Mouse (Mus musculus): ENCODE data around the gene Zmiz1. TPM values are rescaled to one million over a fixed set of nuclear protein-coding genes. Genes with fewer than 3 reads are reported as not detected.

The Zmiz1 gene
- polyA plus RNA-seq, 1 experiment from 2014 or later: 44.3 TPM

DNA sequence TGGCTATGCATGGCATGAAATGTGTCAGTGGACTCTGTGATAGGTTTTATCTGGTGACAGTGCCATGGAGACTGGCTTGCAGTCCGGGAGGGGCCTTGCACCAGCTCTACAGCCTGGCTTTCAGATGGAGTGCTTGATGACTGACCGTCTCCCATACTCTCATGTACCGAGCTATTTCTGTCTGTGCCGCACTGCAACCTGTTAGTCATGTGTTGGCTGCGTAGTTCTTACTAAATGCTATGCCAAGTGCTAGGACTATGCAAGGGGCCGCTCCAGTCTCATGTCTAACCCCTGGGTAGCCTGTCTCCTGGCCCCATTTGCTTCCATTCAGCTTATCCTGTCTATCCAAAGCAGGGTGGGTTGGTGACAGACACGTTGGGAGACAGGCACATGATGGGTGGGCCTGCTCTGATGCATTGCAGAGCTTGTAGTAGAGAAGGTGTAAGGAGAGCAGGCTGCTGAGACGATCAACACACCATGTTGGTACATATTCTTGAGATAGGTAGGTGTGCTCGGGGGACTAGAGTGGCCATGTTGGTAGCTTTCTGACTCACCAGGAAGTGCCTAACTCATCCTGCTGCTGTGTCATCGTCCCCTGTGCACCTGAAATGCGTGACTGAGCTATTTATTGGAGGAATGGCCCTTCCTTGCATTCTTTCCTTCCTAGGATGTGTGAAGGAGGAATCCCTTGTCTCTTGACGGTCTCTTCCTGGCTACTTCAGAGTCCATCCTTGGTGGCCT lies 171.1 kb downstream of the Zmiz1 start:
- Histone ChIP-seq H3K4me3 (no peak overlapping the region), H3K4me2 (no peak overlapping the region), H3K36me3 (peaks cover 49% of the 10 kb centered on the region; the same call in 1 of the 2 replicates), H3K27me3 (no peaks in the 10 kb centered on the region), H3K9ac (no peak overlapping the region), H3K27ac (no peak overlapping the region), H3K9me3 (no peaks in the 10 kb centered on the region), H3K4me1 (peaks cover 57% of the 10 kb centered on the region)
- WGBS: 85% methylated on average over 12 of the region's 12 CpGs
- ATAC-seq (ENCODE audit: insufficient number of reproducible peaks, insufficient read depth, low FRiP score, low TSS enrichment, low read depth): no peak

DNA sequence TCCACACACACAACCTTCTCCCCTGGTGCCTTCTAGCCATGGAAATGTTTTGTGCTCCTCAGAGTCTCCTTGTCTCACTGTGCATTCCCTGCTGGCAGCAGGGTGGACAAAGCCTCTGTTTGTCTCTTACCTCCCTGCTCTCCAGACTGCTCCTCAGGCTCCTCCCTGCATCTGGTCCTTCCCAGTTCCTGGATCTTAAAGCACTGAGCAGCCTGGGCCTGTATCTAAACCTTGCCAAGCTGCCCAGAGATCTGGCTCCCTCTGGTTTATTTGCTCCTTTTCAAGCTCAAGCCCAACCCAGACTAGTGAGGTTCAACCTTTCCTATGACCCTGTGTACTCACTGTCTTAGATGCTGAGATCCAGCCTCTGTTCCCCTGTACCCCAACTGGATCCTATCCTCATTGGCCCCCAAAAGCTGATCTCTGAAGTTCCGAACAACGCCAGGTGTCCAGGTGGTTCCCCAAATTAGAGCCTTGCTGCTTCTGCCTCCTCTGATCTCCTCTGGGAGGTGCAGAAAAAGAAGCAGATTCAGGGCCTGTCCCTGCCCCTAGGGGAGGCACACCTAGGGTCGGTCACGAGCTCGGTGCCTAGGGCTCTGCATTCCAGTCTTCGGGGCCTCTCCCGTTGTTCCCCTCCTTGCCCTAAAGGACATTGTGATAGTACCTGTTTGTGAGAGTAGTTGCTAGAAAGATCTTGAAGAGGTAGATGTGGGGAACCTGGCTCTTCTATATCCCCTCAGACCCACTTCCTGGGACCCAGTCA lies 171.8 kb downstream of the Zmiz1 start:
- no peak for ATAC-seq (ENCODE audit: insufficient number of reproducible peaks, insufficient read depth, low FRiP score, low TSS enrichment, low read depth)
- 81% methylated on average over 7 of the region's 7 CpGs for WGBS
- Histone ChIP-seq H3K9me3 (no peaks in the 10 kb centered on the region), H3K36me3 (peaks cover 50% of the 10 kb centered on the region), H3K9ac (no peak overlapping the region), H3K4me1 (peaks cover 54% of the 10 kb centered on the region), H3K4me2 (no peak overlapping the region), H3K27ac (no peak overlapping the region; the same call in 1 of the 2 replicates), H3K4me3 (no peak overlapping the region), H3K27me3 (no peaks in the 10 kb centered on the region)

DNA sequence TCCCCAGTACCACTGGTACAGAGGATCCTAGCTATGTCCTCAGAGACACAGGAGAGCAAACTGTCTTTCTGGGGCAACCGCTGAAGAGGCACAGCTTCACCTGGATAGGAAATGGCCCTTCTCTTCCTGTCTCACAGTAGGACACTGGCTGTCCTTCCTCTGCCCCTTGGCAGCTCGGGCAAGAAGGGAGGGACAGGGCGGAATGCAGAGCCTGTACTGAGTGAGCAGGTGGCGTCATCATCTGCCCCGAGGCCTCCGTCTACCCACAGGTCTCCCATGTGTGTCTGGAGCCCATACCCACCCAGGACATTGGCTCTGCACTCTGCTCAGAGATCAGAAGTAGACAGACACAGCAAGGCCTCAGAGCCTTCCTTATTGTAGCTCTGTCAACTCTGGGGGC lies 172.5 kb downstream of the Zmiz1 start:
- WGBS: 84% methylated on average over 6 of the region's 6 CpGs
- Histone ChIP-seq H3K9me3 (no peaks in the 10 kb centered on the region), H3K4me1 (peaks cover 48% of the 10 kb centered on the region), H3K9ac (no peak overlapping the region), H3K27ac (no peak overlapping the region), H3K4me3 (no peak overlapping the region), H3K4me2 (no peak overlapping the region), H3K36me3 (peaks cover 53% of the 10 kb centered on the region), H3K27me3 (no peaks in the 10 kb centered on the region)
- ATAC-seq (ENCODE audit: insufficient number of reproducible peaks, insufficient read depth, low FRiP score, low TSS enrichment, low read depth): no peak

- Histone ChIP-seq H3K27me3 (no peaks in the 10 kb centered on the region), H3K4me1 (peaks cover 26% of the 10 kb centered on the region), H3K4me3 (no peak overlapping the region), H3K36me3 (peaks cover 61% of the 10 kb centered on the region), H3K4me2 (no peak overlapping the region), H3K9ac (no peak overlapping the region; the same call in 1 of the 2 replicates), H3K27ac (peak overlapping the region; percentile 28; the same call in 1 of the 2 replicates), H3K9me3 (no peaks in the 10 kb centered on the region)
- ATAC-seq (ENCODE audit: insufficient number of reproducible peaks, insufficient read depth, low FRiP score, low TSS enrichment, low read depth): no peak
- WGBS: 76% methylated on average over 14 of the region's 14 CpGs
Observed at GRCm38 (mm10) chr14:25633539-25634300, 174.7 kb downstream of the Zmiz1 start.

GRCm38 (mm10) chr14:25634328-25634727 lies 175.3 kb downstream of the Zmiz1 start:
- no peaks in the 10 kb centered on the region for H3K27me3 ChIP-seq
- 74% methylated on average over 9 of the region's 9 CpGs for WGBS
- no peak overlapping the region for H3K9ac ChIP-seq
- H3K9me3 ChIP-seq: no peaks in the 10 kb centered on the region
- H3K4me3 ChIP-seq: no peak overlapping the region
- no peak overlapping the region for H3K4me2 ChIP-seq
- peaks cover 65% of the 10 kb centered on the region for H3K36me3 ChIP-seq
- peak overlapping the region; percentile 28; the same call in 1 of the 2 replicates for H3K27ac ChIP-seq
- no peak for ATAC-seq (ENCODE audit: insufficient number of reproducible peaks, insufficient read depth, low FRiP score, low TSS enrichment, low read depth)
- H3K4me1 ChIP-seq: peaks cover 24% of the 10 kb centered on the region

DNA sequence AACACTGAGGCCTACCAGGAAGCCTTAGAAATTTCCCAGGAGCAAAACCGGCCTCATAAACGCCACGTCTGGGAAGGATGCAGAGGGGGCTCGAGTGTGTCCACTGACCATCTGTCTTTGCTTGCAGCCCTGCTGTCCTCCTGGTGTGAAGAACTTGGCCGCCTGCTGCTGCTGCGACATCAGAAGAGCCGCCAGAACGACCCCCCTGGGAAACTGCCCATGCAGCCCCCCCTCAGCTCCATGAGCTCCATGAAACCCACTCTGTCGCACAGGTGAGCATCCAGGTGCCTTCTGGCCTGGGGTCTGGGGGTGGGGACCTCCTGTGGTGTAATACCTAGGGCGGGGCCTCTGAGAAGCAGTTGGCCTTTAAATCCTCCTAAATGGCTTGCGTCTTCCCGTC lies 176.8 kb downstream of the Zmiz1 start:
- Histone ChIP-seq H3K4me3 (no peak overlapping the region), H3K27ac (no peak overlapping the region), H3K4me2 (no peak overlapping the region), H3K9me3 (no peaks in the 10 kb centered on the region), H3K36me3 (peaks cover 63% of the 10 kb centered on the region), H3K27me3 (no peaks in the 10 kb centered on the region), H3K9ac (no peak overlapping the region), H3K4me1 (peaks cover 12% of the 10 kb centered on the region; the same call in 1 of the 2 replicates)
- no peak for ATAC-seq (ENCODE audit: insufficient number of reproducible peaks, insufficient read depth, low FRiP score, low TSS enrichment, low read depth)
- 80% methylated on average over 12 of the region's 12 CpGs for WGBS

- Histone ChIP-seq H3K27me3 (no peaks in the 10 kb centered on the region), H3K4me1 (peaks cover 12% of the 10 kb centered on the region; the same call in 1 of the 2 replicates), H3K27ac (no peak overlapping the region), H3K36me3 (peaks cover 67% of the 10 kb centered on the region), H3K9ac (no peak overlapping the region), H3K4me2 (no peak overlapping the region), H3K9me3 (no peaks in the 10 kb centered on the region), H3K4me3 (no peak overlapping the region)
- ATAC-seq (ENCODE audit: insufficient number of reproducible peaks, insufficient read depth, low FRiP score, low TSS enrichment, low read depth): no peak
- 68% methylated on average over 7 of the region's 7 CpGs for WGBS
Observed at GRCm38 (mm10) chr14:25636297-25636696, 177.3 kb downstream of the Zmiz1 start.

GRCm38 (mm10) chr14:25639120-25639758 lies 180.3 kb downstream of the Zmiz1 start:
- H3K36me3 ChIP-seq: peaks cover 80% of the 10 kb centered on the region
- no peak overlapping the region for H3K4me2 ChIP-seq
- 83% methylated on average over 11 of the region's 11 CpGs for WGBS
- 0 out of 2 replicates have a peak, but pooled peaks cover 1% of the 10 kb centered on the region for H3K4me1 ChIP-seq
- no peaks in the 10 kb centered on the region for H3K27me3 ChIP-seq
- no peaks in the 10 kb centered on the region for H3K9me3 ChIP-seq
- no peak overlapping the region for H3K4me3 ChIP-seq
- ATAC-seq (ENCODE audit: insufficient number of reproducible peaks, insufficient read depth, low FRiP score, low TSS enrichment, low read depth): no peak
- no peak overlapping the region for H3K9ac ChIP-seq
- no peak overlapping the region for H3K27ac ChIP-seq

- Histone ChIP-seq H3K27ac (no peak overlapping the region), H3K27me3 (no peaks in the 10 kb centered on the region), H3K4me2 (no peak overlapping the region), H3K36me3 (peaks cover 86% of the 10 kb centered on the region), H3K4me1 (no peaks in the 10 kb centered on the region), H3K9ac (no peak overlapping the region), H3K9me3 (no peaks in the 10 kb centered on the region), H3K4me3 (no peak overlapping the region)
- no peak for ATAC-seq (ENCODE audit: insufficient number of reproducible peaks, insufficient read depth, low FRiP score, low TSS enrichment, low read depth)
- 85% methylated on average over 3 of the region's 3 CpGs for WGBS
Observed at GRCm38 (mm10) chr14:25639979-25640378, 181.0 kb downstream of the Zmiz1 start.

DNA sequence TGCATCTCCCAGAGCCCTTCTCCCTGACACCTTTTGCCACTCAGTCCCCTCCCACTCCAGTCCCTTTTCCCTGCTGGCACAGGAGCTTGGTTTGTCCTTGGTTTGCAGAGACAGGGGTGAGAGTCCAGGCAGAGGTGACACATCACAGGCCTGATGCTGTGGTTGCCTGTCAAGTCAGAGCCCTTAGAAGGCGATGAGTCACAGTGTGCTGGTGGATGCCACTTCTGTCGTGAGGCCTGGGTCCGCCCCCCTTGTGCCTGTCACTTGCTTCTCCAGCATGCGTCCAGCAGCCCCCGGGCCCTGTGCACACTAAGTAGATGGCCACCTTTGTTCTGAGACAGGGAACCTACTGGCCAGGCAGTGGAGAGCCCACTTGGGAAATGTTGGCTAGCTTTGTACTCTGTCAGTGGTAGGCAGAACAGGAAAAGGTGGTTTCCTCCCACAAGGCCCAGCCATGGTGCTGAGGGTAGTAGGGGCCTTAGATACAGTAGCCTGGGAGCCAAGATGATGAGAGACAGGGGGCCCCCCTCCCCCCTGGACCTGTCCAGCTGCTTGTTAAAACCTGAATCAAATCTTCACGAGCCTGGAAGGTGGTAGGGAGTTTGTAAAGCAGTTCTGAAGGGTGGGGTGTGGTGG lies 181.6 kb downstream of the Zmiz1 start:
- Histone ChIP-seq H3K4me2 (no peak overlapping the region), H3K36me3 (peaks cover 89% of the 10 kb centered on the region), H3K9me3 (no peaks in the 10 kb centered on the region), H3K4me1 (no peaks in the 10 kb centered on the region), H3K9ac (no peak overlapping the region), H3K4me3 (no peak overlapping the region), H3K27me3 (no peaks in the 10 kb centered on the region), H3K27ac (0 out of 2 replicates have a peak overlapping the region, but pooled peaks have one; percentile 3)
- WGBS: 77% methylated on average over 6 of the region's 6 CpGs
- no peak for ATAC-seq (ENCODE audit: insufficient number of reproducible peaks, insufficient read depth, low FRiP score, low TSS enrichment, low read depth)

DNA sequence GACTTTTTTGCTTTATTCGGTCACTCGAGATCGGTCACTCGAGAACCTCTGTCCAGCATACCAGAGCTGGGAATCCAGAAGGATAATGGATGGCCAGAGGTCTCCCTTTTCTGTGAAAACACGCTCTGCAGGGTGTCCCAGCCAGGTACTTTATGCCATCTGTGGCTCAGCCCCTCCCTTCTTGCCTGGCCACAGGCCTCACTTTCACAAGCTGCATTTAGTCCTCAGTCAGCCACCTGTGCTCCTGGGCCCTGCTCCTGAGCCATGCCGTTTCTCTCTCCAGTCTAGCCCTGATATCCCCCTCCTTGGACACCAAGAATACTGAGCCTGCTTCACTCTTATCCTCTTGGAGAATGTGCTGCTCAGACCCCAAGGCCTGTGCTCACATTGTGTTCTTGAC lies 182.1 kb downstream of the Zmiz1 start:
- WGBS: 88% methylated on average over 6 of the region's 6 CpGs
- H3K4me1 ChIP-seq: no peaks in the 10 kb centered on the region

More for the DNA sequence above, 182.1 kb downstream of the Zmiz1 start:
- Histone ChIP-seq H3K9ac (no peak overlapping the region), H3K4me2 (no peak overlapping the region), H3K36me3 (peaks cover 89% of the 10 kb centered on the region), H3K9me3 (no peaks in the 10 kb centered on the region), H3K27me3 (no peaks in the 10 kb centered on the region), H3K4me3 (no peak overlapping the region), H3K27ac (no peak overlapping the region)
- ATAC-seq (ENCODE audit: insufficient number of reproducible peaks, insufficient read depth, low FRiP score, low TSS enrichment, low read depth): no peak
